Mouse (Mus musculus) testis, adult 2 months (tissue): ENCODE measurements around the gene Wnt10b.

Experiments
- CTCF ChIP-seq: fragments of 200-500 bp; IDR thresholded peaks from 2 replicates; pipeline ENCODE4 v1.5.1; 2012; ENCODE audit warnings: low read depth, mild to moderate bottlenecking, inconsistent platforms, low read length, moderate library complexity; ENCODE audit not compliant: control insufficient read depth, insufficient read depth, insufficient replicate concordance
- POLR2A ChIP-seq: fragments of 200-500 bp; IDR thresholded peaks from 2 replicates; pipeline ENCODE4 v1.6.1; 2012; ENCODE audit warnings: low read depth, mild to moderate bottlenecking, inconsistent platforms, low read length, moderate library complexity; ENCODE audit not compliant: control insufficient read depth

GRCm38 (mm10) chr15:98785744-98786143 is 7.8 kb upstream of the Wnt10b start:
- TF ChIP-seq CTCF (peak; percentile 50; the same call in 1 of the 2 replicates), POLR2A (no peak)
